Mouse (Mus musculus): ENCODE measurements at regions not wholly inside any gene's neighbourhood (a gene's known extent, or its start where the extent isn't known, plus 50 kb on each side); places are given as distances from the start of the nearest gene placed in this dataset.

- DNase-seq (ENCODE audit: low read depth, low spot score) = peak; percentile 88
Measured at GRCm38 (mm10) chr13:97705926-97706325, 54.5 kb downstream of the Gm10260 start.

- no peak for DNase-seq (ENCODE audit: low read depth, low spot score)
Measured at GRCm38 (mm10) chr13:97704541-97704940, 55.9 kb downstream of the Gm10260 start.

GRCm38 (mm10) chr13:97698967-97699366, 61.5 kb downstream of the Gm10260 start:
- no peak for DNase-seq (ENCODE audit: low read depth, low spot score)

GRCm38 (mm10) chr13:97698317-97698716, 62.1 kb downstream of the Gm10260 start:
- no peak for DNase-seq (ENCODE audit: low read depth, low spot score)

- DNase-seq (ENCODE audit: low read depth, low spot score) = no peak
Measured at GRCm38 (mm10) chr13:97697262-97697661, 63.2 kb downstream of the Gm10260 start.

GRCm38 (mm10) chr13:97695022-97695421, 65.4 kb downstream of the Gm10260 start:
- no peak for DNase-seq (ENCODE audit: low read depth, low spot score)

GRCm38 (mm10) chr13:97694356-97694990, 66.0 kb downstream of the Gm10260 start:
- DNase-seq (ENCODE audit: low read depth, low spot score) = no peak

- no peak for DNase-seq (ENCODE audit: low read depth, low spot score)
Measured at GRCm38 (mm10) chr13:97688310-97688886, 72.0 kb downstream of the Gm10260 start.

- DNase-seq (ENCODE audit: low read depth, low spot score) = no peak
Measured at GRCm38 (mm10) chr13:97683836-97684235, 76.6 kb downstream of the Gm10260 start.

- DNase-seq (ENCODE audit: low read depth, low spot score) = no peak
Measured at GRCm38 (mm10) chr13:97681228-97681987, 79.0 kb downstream of the Gm10260 start.

- DNase-seq (ENCODE audit: low read depth, low spot score) = peak; percentile 65
Measured at GRCm38 (mm10) chr13:97680283-97680896, 80.0 kb downstream of the Gm10260 start.

- no peak for DNase-seq (ENCODE audit: low read depth, low spot score)
Measured at GRCm38 (mm10) chr13:97678991-97679390, 81.4 kb downstream of the Gm10260 start.

- DNase-seq (ENCODE audit: low read depth, low spot score) = no peak
Measured at GRCm38 (mm10) chr13:97676536-97677048, 83.8 kb downstream of the Gm10260 start.

- DNase-seq (ENCODE audit: low read depth, low spot score) = peak; percentile 54
Measured at GRCm38 (mm10) chr13:97673107-97673506, 87.3 kb downstream of the Gm10260 start.

- DNase-seq (ENCODE audit: low read depth, low spot score) = no peak
Measured at GRCm38 (mm10) chr13:97672038-97672675, 88.3 kb downstream of the Gm10260 start.

- DNase-seq (ENCODE audit: low read depth, low spot score) = no peak
Measured at GRCm38 (mm10) chr13:97669366-97669765, 91.1 kb downstream of the Gm10260 start.

GRCm38 (mm10) chr13:97668910-97669309, 91.5 kb downstream of the Gm10260 start:
- DNase-seq (ENCODE audit: low read depth, low spot score) = peak; percentile 65

- DNase-seq (ENCODE audit: low read depth, low spot score) = peak; percentile 83
Measured at GRCm38 (mm10) chr13:97667313-97667712, 93.1 kb downstream of the Gm10260 start.

- DNase-seq (ENCODE audit: low read depth, low spot score) = peak; percentile 57
Measured at GRCm38 (mm10) chr13:97666761-97667160, 93.7 kb downstream of the Gm10260 start.

- no peak for DNase-seq (ENCODE audit: low read depth, low spot score)
Measured at GRCm38 (mm10) chr13:97665226-97665625, 95.2 kb downstream of the Gm10260 start.

- no peak for DNase-seq (ENCODE audit: low read depth, low spot score)
Measured at GRCm38 (mm10) chr13:97662741-97663140, 97.7 kb downstream of the Gm10260 start.

GRCm38 (mm10) chr13:97656618-97657017, 103.8 kb downstream of the Gm10260 start:
- peak; percentile 58 for DNase-seq (ENCODE audit: low read depth, low spot score)

Data from brain, adult 2 months (tissue).